Mouse (Mus musculus) intestine, postnatal 0 days (tissue): ENCODE measurements around the gene Trmo. TPM values are rescaled to one million over a fixed set of nuclear protein-coding genes. Genes with fewer than 3 reads are reported as not detected.

Experiments
- ATAC-seq: fragments of 200-750 bp; cut with Nextera tagmentation; 2 replicates; pipeline ENCODE4 v1.8.0; 2017; ENCODE audit warnings: mild to moderate bottlenecking, moderate TSS enrichment, moderate library complexity
- H3K27ac ChIP-seq: fragments of 300-500 bp; sonication (generic); 2 replicates; pipeline ENCODE4 v1.5.1; 2014; ENCODE audit warnings: mild to moderate bottlenecking, low read depth, low read length, moderate library complexity
- H3K27me3 ChIP-seq: fragments of 300-500 bp; sonication (generic); replicated peaks from 2 replicates; pipeline ENCODE4 v1.6.1; 2014; ENCODE audit warnings: low read length, mixed read lengths; ENCODE audit not compliant: control insufficient read depth, insufficient read depth
- H3K36me3 ChIP-seq: fragments of 300-500 bp; sonication (generic); 2 replicates; pipeline ENCODE4 v1.6.1; 2014; ENCODE audit warnings: mild to moderate bottlenecking, moderate library complexity; ENCODE audit not compliant: control insufficient read depth, insufficient read depth
- H3K4me1 ChIP-seq: fragments of 300-500 bp; sonication (generic); replicated peaks from 2 replicates; pipeline ENCODE4 v1.6.1; 2014; ENCODE audit warnings: antibody characterized with exemption, low read length, mixed read lengths; ENCODE audit not compliant: control insufficient read depth, insufficient read depth
- H3K4me2 ChIP-seq: fragments of 300-500 bp; sonication (generic); replicated peaks from 2 replicates; pipeline ENCODE4 v1.6.1; 2014; ENCODE audit warnings: low read depth, mild to moderate bottlenecking, moderate library complexity
- H3K4me3 ChIP-seq: fragments of 300-500 bp; sonication (generic); 2 replicates; pipeline ENCODE4 v1.5.1; 2014; ENCODE audit warnings: low read depth, low read length
- H3K9ac ChIP-seq: fragments of 300-500 bp; sonication (generic); 2 replicates; pipeline ENCODE4 v1.6.1; 2014; ENCODE audit warnings: mild to moderate bottlenecking, low read depth, low read length
- H3K9me3 ChIP-seq: fragments of 300-500 bp; sonication (generic); 2 replicates; pipeline ENCODE4 v1.6.1; 2016; ENCODE audit warnings: mixed run types; ENCODE audit not compliant: control insufficient read depth
- CTCF ChIP-seq: sonication (generic); IDR thresholded peaks from 2 replicates; pipeline ENCODE4 v1.5.1; 2016; ENCODE audit warnings: low read depth, mild to moderate bottlenecking, control low read depth, antibody characterized with exemption, moderate library complexity
- WGBS: fragments of 180-500 bp; shearing (Covaris S2); extraction: QIAGEN DNeasy Blood & Tissue Kit; methylation state at CpG from one replicate; pipeline ENCODE4 v1.1.7; 2014; 5-methylcytosine and 5-hydroxymethylcytosine counted together
- polyA plus RNA-seq: library from polyadenylated mRNA; unstranded; fragments of >200 nt; fragmentation: Nextera tagmentation; extraction: Ambion mirVana; gene quantifications from 2 replicates; pipeline ENCODE4 v1.2.1, GENCODE M21; 2015

The Trmo gene
- polyA plus RNA-seq, 1 experiment from 2014 or later: 7.0 TPM

GRCm38 (mm10) chr4:46413406-46413805 is 24.2 kb upstream of the Trmo start, which contains the start of gene Hemgn:
Gene Hemgn, minus strand, starts transcription at chr4:46413506.
- H3K9ac ChIP-seq: no peak within 1 kb of the TSS
- no peaks in the 10 kb centered on the region for H3K36me3 ChIP-seq
- H3K4me1 ChIP-seq: no peaks in the 10 kb centered on the region
- H3K27ac ChIP-seq: no peak within 1 kb of the TSS
- no peak for TF ChIP-seq CTCF
- 75% methylated on average over 7 of the region's 7 CpGs for WGBS
- H3K4me3 ChIP-seq: no peak within 1 kb of the TSS
- H3K27me3 ChIP-seq: no peaks in the 10 kb centered on the region
- no peaks in the 10 kb centered on the region for H3K9me3 ChIP-seq
- no peak within 1 kb of the TSS for H3K4me2 ChIP-seq
- ATAC-seq: no peak

DNA sequence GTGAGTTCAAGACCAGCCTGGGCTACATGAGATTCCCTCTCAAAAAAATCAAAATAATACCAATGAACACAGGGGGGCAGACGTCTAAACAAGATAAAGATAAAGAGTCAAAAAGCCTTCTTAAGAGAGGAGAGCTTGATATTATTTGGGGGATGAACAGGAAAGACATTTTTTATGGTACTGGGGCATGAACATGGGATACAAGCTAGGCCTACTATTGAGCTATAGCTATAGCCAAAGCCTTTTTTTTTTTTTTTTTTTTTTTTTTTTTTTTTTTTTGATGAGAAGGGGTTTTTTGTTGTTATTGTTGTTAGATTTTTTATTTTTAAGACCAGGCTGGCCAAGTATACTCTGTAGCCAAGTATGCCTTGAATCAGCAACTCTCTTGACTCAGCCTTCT is 22.9 kb upstream of the Trmo start:
- Histone ChIP-seq H3K27ac (no peak overlapping the region), H3K36me3 (no peaks in the 10 kb centered on the region), H3K9ac (no peak overlapping the region), H3K4me1 (no peaks in the 10 kb centered on the region), H3K4me2 (no peak overlapping the region), H3K9me3 (no peaks in the 10 kb centered on the region), H3K4me3 (no peak overlapping the region), H3K27me3 (no peaks in the 10 kb centered on the region)
- no peak for TF ChIP-seq CTCF
- 67% methylated on average over 1 of the region's 1 CpGs for WGBS
- no peak for ATAC-seq

GRCm38 (mm10) chr4:46411489-46411888 is 22.3 kb upstream of the Trmo start:
- Histone ChIP-seq H3K4me1 (no peaks in the 10 kb centered on the region), H3K9me3 (no peaks in the 10 kb centered on the region), H3K4me3 (no peak overlapping the region), H3K4me2 (no peak overlapping the region), H3K36me3 (no peaks in the 10 kb centered on the region), H3K9ac (no peak overlapping the region), H3K27ac (no peak overlapping the region), H3K27me3 (no peaks in the 10 kb centered on the region)
- WGBS: 69% methylated on average over 6 of the region's 6 CpGs
- TF ChIP-seq CTCF: no peak
- ATAC-seq: no peak

DNA sequence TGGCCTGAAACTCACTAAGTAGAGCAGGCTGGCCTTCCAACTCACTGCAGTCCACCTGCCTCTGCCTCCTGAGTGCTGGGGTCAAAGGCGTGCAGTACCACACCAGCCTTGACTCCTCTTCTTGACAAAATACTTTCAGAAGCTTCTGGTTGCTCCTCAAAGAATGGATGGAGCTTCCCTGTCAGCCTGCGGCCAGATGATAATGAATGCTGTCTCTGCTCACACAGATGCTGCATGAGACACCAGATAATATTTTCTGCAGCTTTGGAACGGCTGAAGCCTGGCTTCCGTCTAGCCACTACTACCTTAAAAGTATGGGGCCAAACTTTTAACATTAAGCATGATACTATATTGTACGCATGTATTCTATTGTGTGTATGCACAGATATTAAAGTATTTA is 21.4 kb upstream of the Trmo start:
- Histone ChIP-seq H3K27ac (no peak overlapping the region), H3K4me1 (no peaks in the 10 kb centered on the region), H3K9me3 (no peaks in the 10 kb centered on the region), H3K4me2 (no peak overlapping the region), H3K27me3 (no peaks in the 10 kb centered on the region), H3K9ac (no peak overlapping the region), H3K4me3 (no peak overlapping the region), H3K36me3 (no peaks in the 10 kb centered on the region)
- WGBS: 90% methylated on average over 5 of the region's 5 CpGs
- no peak for ATAC-seq
- no peak for TF ChIP-seq CTCF

DNA sequence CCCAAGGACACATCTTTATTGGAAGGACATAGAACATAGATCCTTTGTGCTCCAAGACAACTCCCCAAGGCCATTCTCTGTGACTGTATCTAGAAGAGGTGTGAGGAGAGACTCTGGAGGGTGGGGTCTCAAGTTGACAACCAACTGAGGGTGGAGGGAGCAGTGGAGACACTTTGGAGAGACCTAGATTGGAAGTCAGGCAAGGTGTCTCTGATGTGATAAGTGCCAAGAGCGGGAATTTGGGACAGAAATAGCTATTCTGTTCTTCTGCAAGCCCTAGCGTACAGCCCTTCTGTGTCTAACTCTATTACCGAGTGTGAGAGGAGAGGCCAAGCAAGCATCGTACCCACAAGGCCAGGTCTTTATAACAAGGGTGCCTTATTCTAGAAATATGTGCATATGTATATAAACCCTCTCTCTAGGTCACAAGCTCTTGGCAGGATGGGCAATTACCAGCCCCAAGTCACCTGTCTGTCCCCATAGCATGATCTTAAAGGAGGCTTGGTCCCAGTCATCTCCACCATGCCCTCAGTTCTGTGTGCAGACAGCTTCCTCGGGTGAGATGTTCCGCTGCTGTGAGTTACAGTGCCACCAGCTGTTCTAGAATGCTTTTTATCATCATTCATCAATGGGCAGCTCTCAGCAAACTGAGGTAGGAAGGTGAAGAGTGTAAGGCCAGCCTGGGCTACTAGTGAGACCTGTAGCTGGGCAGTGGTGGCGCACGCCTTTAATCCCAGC is 17.9 kb upstream of the Trmo start:
- H3K27me3 ChIP-seq: no peaks in the 10 kb centered on the region
- TF ChIP-seq CTCF: no peak
- ATAC-seq: no peak
- no peaks in the 10 kb centered on the region for H3K36me3 ChIP-seq
- H3K27ac ChIP-seq: no peak overlapping the region
- H3K4me3 ChIP-seq: no peak overlapping the region
- WGBS: 91% methylated on average over 8 of the region's 8 CpGs
- H3K4me2 ChIP-seq: no peak overlapping the region
- no peaks in the 10 kb centered on the region for H3K9me3 ChIP-seq
- H3K9ac ChIP-seq: no peak overlapping the region
- no peaks in the 10 kb centered on the region for H3K4me1 ChIP-seq

DNA sequence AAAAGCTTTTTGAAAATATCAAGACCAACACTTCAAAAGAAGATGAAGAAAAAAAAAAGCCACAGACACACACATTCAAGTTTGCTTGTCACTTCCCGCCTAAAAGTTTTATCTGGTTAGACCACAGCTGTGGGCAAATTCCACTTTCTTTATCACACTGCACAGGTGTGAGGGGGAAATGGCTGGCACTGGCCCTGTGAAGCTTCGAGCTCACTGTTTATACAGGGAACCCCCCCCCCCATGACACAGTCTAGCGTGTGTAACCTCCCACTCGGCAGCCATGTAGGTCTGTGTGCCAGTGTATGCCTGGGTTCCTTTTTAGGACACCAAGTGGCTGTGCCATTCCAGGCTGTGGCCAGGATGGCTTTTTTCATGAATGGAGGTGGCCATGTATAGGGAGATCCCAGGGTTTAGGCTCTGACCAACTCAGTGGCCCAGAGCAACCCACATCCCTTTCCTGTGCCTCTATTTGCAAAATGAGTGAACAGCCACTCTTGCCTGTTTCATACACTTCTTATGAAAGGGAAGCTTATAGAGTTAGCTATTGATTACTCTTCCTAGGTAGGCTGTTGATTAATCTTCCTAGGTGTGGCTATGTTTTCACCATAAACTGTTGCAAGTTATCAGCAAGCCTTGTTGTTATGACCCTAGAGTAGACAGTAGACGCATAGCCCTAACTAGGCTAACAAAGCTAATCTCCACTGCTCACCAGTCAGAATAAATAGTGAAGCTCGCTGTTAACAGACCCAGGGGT is 15.0 kb upstream of the Trmo start:
- peak; percentile 71 for ATAC-seq
- Histone ChIP-seq H3K4me3 (no peak overlapping the region), H3K27me3 (no peaks in the 10 kb centered on the region), H3K4me2 (0 out of 2 replicates have a peak overlapping the region, but pooled peaks have one; percentile 30), H3K9me3 (no peaks in the 10 kb centered on the region), H3K36me3 (no peaks in the 10 kb centered on the region), H3K9ac (no peak overlapping the region), H3K4me1 (no peaks in the 10 kb centered on the region), H3K27ac (no peak overlapping the region)
- TF ChIP-seq CTCF: no peak
- whole genome bisulfite sequencing: 32% methylated on average over 6 of the region's 6 CpGs
